Mouse (Mus musculus): ENCODE results near the gene Ninj1.

GRCm38 (mm10) chr13:49202556-49202955 lies 15.3 kb downstream of the Ninj1 start:
- no peak for TF ChIP-seq CTCF (conservative IDR thresholded peaks at IDR 0.05; ENCODE audit: insufficient read depth, insufficient read length, low read depth, low read length)
- no peak for TF ChIP-seq POLR2A (IDR thresholded peaks at IDR 0.05; ENCODE audit: low read depth, low read length)
